Mouse (Mus musculus) cerebellum, adult 2 months (tissue): ENCODE data around the gene Tepsin.

Experiments used
- CTCF ChIP-seq: fragments of 200-500 bp; IDR thresholded peaks from 2 replicates; pipeline ENCODE4 v1.5.1; 2011; ENCODE audit warnings: low read depth, mild to moderate bottlenecking, control low read depth, low read length, moderate library complexity, borderline replicate concordance; ENCODE audit not compliant: insufficient read depth
- POLR2A ChIP-seq: fragments of 200-500 bp; IDR thresholded peaks from 2 replicates; pipeline ENCODE4 v1.6.1; 2011; ENCODE audit warnings: low read length, control low read depth, borderline replicate concordance; ENCODE audit not compliant: insufficient read depth

GRCm38 (mm10) chr11:120086702-120087152 lies 11.8 kb downstream of the Tepsin start, which contains the start of gene Cep131:
- no peak for TF ChIP-seq CTCF
- peak; percentile 73 for TF ChIP-seq POLR2A
